Mouse (Mus musculus) ZHBTc4 (cell line): ENCODE measurements around the gene Ifitm6.
"Not testable (repeated sequence)": the region's sequence is repeated elsewhere in the genome, so short reads cannot be mapped to it uniquely, and the experiment has no call there.

ENCODE experiments used
- DNase-seq: peaks from one replicate; pipeline ENCODE4 v3.0.0-alpha.2; 2011; ENCODE audit warnings: low read depth, low spot score

Ifitm6 gene

DNA sequence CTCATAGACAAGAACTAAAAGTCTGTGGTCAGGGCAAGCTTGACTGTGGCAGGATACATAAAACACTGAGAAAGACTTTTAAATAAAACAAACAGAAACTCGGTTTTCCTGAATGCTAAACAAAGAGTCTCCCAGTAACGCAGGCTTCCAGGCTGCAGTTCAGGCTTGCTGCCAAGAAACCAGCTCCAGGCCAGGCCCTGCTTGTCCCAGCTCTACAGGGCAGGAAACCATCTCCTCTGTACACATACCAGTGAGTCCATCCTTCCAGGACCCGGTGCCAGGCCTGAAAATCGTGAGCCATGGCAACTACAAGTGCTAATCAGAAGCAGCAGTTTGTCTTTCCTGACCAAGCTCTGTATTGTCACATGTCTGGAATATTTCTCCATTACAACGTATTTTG lies 23.9 kb upstream of the Ifitm6 start:
- no peak for DNase-seq

GRCm38 (mm10) chr7:141040867-141041606 lies 23.3 kb upstream of the Ifitm6 start:
- DNase-seq = peak; percentile 28

- no peak for DNase-seq
Observed at GRCm38 (mm10) chr7:141039386-141040107, 21.8 kb upstream of the Ifitm6 start.

GRCm38 (mm10) chr7:141038090-141039032 lies 20.6 kb upstream of the Ifitm6 start:
- no peak for DNase-seq

DNA sequence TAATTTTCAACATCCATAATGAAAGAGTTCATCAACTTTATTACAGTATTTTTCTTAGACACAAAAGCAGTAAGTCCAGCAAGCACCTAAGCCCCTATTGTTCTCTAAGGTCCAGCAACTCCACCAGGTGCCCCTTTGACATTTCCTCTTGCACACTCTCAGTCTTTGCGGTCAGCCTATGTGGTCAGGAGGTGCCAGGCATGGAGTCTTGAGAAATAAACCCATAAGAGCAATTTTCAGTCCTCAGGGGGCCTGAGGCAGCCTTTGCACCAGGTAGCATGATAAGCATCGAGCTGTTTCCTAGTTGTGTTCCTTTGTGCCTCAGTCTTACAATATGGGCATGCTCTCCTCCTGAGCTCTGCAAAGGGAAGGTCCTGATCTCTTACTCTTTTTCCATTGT lies 18.9 kb upstream of the Ifitm6 start:
- not testable (repeated sequence) for DNase-seq

GRCm38 (mm10) chr7:141032458-141033167 lies 14.9 kb upstream of the Ifitm6 start:
- DNase-seq = no peak

DNA sequence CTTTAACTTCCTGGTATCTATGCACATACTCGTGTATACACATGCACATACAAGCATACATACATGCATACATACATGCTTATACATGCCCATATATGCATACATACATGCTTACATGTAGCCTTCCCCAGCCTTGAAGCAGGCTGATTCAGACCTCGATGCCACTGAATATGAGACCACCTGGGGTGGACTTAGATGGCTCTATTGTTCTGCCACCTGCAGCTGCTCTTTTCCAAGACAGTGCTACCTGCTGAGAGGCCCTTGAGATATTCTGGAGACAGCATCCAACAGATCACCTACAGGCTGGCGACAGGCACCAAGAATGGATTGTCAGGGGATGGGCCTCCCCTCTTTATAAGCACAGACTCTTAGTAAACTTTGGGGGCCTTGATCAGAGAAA lies 12.7 kb upstream of the Ifitm6 start:
- peak; percentile 77 for DNase-seq

- no peak for DNase-seq
Observed at GRCm38 (mm10) chr7:141028831-141029230, 11.1 kb upstream of the Ifitm6 start, which contains the start of gene Gm17387. Gm17387 (plus strand) TSS chr7:141029131.

DNA sequence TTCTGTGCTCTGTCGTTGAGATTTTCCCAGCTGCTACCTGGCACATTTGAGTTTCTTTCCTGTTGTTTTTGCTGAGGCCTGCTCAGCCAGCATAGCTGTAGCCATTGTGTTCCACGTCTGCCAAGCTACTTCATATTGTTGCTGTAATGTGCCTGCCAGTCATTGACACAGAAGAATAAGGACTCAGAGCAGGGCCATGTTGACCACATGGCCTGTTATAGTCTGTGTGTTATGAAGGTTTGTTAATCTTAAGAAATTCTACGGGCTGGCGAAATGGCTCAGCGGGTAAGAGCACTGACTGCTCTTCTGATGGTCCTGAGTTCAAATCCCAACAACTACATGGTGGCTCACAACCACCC lies 9.0 kb upstream of the Ifitm6 start:
- DNase-seq = no peak

- DNase-seq = no peak
Observed at GRCm38 (mm10) chr7:141026097-141026739, 8.5 kb upstream of the Ifitm6 start.

DNA sequence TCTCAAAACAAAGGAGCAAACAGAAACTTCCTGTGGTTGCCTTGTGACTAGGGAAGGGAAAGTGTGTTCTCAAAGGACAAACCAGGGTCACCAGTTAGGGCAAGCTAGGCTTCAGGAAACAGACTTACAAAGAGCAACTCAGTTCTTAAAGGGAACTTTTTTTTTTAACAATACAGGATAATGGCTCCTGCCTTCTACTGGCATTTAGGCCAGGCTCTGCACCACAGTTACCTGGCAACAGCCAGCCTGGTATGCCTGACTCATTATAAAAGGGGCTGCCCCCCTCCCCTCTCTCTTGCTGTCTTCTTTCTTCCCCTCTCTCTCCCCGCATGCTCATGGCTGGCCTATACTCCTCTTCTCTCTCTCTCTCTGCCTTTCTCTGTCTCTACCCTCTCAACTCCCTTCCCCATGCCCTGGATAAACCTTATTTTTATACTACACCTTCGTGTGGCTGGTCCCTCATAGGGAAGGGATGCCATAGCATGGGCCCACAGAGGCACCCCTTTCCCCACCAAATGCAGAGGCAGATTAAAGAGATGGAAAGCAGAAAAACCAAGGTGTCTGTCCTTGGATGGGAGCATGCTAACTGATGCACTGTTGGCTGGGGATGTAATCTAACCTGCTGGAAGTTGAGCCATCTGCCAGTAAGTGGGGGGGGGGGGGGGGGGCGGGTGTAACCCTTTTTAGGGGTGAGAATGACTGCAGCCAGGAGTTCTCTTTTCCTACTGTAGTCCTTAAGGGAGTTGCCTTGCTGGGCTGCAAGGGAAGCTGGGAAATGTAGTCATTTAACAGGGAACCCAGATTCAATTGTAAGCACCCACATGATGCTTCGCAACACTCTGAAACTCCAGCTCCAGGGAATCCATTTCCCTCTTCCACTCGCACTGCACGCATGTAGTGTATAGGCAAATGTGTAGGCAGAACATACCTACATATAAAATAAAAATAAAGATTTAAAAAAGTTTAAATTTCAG lies 7.4 kb upstream of the Ifitm6 start:
- peak; percentile 85 for DNase-seq

DNA sequence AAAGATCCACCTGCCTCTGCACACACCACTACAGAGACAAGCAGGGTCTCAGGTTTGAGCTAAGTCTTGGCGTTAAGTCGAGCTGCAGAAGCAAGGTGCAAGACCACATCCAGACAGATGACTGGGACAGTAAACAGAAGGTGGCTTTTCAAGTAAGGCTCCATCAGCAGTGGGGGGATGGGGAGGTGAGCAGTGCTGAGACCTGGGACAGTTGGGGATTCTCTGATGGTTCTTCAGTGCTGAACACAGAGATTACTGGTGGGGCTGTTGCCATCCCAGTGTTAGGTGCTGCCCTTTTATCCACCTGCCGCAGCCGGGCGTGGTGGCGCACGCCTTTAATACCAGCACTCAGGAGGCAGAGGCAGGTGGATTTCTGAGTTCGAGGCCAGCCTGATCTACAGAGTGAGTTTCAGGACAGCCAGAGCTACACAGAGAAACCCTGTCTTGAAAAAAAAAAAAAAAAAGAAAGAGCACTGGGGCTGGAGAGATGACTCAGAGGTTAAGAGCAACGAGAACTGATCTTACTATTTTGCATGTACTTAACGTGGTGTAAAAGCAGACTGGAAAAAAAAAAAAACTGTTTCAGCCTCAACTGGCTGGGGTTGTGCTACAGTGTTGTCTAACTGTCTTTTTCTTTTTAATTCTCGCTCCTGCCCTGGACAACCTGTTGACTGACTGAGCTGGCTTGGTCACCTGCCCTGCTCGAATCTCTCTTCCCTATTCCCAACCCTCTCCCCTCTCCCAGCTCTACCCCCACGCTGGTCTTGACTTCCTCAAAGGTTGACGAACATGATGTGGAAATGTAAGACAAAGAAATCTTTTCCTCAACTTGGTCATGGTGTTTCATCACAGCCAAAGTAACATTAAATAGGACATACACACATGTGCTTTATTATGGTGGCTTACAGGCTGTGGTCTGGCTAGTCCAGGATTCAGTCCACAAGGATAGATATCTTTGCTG lies 4.0 kb upstream of the Ifitm6 start:
- peak; percentile 48 for DNase-seq

GRCm38 (mm10) chr7:141019028-141019427 lies 1.3 kb upstream of the Ifitm6 start:
- no peak for DNase-seq

GRCm38 (mm10) chr7:141016707-141017697 lies 722 bp downstream of the Ifitm6 start:
- no peak for DNase-seq

DNA sequence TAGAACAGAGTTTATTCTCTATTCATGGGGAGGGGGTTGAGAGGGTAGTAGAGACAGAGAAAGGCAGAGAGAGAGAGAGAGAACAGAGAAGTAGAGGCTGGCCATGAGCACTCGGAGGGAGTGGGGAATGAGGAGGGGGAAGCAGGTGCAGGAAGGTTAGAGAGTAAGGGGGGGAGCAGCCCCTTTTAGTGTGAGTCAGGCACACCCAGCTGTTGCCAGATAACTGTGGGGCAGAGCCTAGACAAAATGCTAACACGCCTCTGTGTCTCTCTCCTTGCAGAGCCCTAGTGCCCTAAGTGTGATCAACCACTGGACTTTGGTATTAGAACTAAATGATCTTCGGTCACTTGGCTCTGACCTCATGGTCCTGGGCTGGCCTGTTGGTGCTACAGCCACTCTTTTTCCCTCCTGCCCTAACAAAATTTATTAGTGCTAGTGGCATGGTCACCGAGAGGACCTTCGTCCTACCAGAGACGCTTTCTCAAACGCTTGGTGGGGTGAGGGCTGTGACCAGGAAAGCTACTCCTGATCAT lies 6.4 kb downstream of the Ifitm6 start:
- DNase-seq = no peak

DNA sequence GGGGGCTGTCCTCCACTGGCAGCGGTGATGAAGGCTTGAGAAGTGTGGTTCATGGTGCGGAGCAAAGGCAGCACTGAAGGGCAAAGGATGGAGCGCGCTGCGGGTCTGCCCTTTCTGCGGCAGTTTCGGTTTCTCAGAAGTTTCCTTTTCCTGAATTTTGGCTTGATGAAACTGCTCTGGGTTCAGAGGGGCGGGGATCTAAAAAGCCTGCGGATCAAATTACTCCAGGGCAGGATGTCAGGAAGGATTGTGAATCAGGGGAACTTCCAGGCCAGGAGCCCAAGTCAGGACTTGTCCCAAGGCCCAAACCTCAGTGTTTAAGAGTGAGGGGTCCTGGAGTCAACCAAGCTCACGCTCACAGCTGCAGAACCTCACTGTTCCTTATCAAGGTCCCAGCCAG lies 7.1 kb downstream of the Ifitm6 start, which contains the start of gene Ifitm3:
Gene Ifitm3 (minus strand): TSS at position 178 of the 400 bp plus-strand sequence.
- peak; percentile 75 for DNase-seq

DNA sequence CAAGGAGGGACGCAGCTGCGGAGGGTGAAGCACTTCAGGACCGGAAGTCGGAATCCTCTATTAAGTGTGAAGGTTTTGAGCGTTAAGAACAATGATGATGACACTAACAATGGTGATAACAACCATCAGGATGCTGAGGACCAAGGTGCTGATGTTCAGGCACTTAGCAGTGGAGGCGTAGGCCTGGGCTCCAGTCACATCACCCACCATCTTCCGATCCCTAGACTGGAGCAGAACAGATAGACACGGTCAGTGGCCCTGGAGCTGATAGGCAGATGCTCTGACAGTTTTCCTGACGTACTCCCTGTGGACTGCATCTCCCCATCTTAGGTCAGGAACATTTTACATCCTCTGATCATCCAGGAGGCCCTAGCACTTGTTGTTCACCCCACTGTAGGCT lies 8.1 kb downstream of the Ifitm6 start:
- DNase-seq = no peak
